Mouse (Mus musculus): ENCODE data around the gene B3galt4. TPM values are rescaled to one million over a fixed set of nuclear protein-coding genes. Genes with fewer than 3 reads are reported as not detected.

Gene B3galt4
- polyA plus RNA-seq, 1 experiment from 2014 or later, result 16.1 TPM

DNA sequence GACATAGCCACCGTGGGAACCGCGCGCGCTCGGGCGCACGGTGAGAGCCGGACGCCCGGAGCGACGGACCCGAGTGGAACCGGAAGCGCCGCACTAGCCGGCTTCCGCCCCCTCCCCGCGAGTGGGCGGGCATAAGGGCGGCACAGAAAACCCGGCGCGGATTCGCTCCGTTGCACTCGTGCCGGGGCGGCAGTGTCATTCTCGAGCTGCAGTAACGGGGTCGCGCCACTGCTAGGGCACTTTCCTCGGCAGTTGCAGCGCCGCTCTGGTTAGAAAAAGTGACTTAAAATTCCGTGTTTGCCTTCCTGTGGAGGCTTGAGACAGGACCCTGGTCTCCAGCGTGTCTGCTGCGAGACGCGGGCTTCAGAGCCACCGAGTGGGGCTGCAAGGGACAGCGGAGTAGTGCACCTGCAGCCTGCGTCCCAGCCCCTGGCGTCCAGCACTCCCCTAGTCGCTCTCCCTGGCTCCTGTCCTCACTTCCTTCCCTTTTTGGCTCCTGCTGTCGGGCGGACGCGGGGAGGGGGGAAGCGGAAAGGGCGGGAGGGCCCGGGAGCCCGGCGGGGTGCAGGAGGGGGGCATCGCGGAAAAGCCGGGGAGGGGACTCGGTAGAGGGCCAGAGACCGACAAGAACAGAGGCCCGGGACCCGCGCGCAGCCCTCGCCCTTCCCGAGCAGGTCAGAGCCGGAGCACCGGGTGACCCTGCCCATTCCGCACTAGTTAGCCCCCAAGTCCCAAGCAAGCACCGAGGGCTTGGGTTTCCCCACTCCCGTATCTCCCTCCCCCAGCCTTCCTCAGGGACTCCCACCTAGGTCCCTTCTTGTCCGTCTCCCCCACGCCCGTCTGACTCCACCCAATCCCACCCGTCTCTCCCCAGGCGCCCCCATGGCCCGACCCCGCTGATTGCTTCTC, 21.7 kb downstream of the B3galt4 start, which contains the start of gene Rgl2:
Gene Rgl2, plus strand, starts transcription at position 173 of the 909 bp plus-strand sequence.
- Histone ChIP-seq H3K27me3 (replicated peaks; ENCODE audit: control insufficient read depth, insufficient read depth, low read length) (no peaks in the 10 kb centered on the region), H3K4me2 (ENCODE audit: low read length) (peak within 1 kb of the TSS; percentile 92), H3K9me3 (ENCODE audit: control insufficient read depth, low read length) (no peaks in the 10 kb centered on the region), H3K9ac (ENCODE audit: low read depth, low read length) (peak within 1 kb of the TSS; percentile 86), H3K27ac (ENCODE audit: low read depth, low read length) (peak within 1 kb of the TSS; percentile 90), H3K36me3 (ENCODE audit: control insufficient read depth, insufficient read depth, low read length) (peaks cover 6% of the 10 kb centered on the region), H3K4me1 (ENCODE audit: control insufficient read depth, insufficient read depth, low read depth, low read length) (peaks cover 12% of the 10 kb centered on the region), H3K4me3 (ENCODE audit: low read length) (peak within 1 kb of the TSS; percentile 73)
- ATAC-seq, result peak; percentile 88
- WGBS, result under 1% methylated on average over 78 of the region's 80 CpGs

- Histone ChIP-seq H3K4me2 (ENCODE audit: low read length) (peak overlapping the region; percentile 92), H3K4me3 (ENCODE audit: low read length) (peak overlapping the region; percentile 73), H3K4me1 (ENCODE audit: control insufficient read depth, insufficient read depth, low read depth, low read length) (peaks cover 12% of the 10 kb centered on the region), H3K9ac (ENCODE audit: low read depth, low read length) (peak overlapping the region; percentile 74), H3K9me3 (ENCODE audit: control insufficient read depth, low read length) (no peaks in the 10 kb centered on the region), H3K36me3 (ENCODE audit: control insufficient read depth, insufficient read depth, low read length) (peaks cover 6% of the 10 kb centered on the region), H3K27ac (ENCODE audit: low read depth, low read length) (no peak overlapping the region; the same call in 1 of the 2 replicates), H3K27me3 (replicated peaks; ENCODE audit: control insufficient read depth, insufficient read depth, low read length) (no peaks in the 10 kb centered on the region)
- 64% methylated on average over 21 of the region's 21 CpGs for WGBS
- no peak for ATAC-seq
These were observed 22.9 kb downstream of the B3galt4 start for GRCm38 (mm10) chr17:33928251-33928947.

- Histone ChIP-seq H3K4me2 (ENCODE audit: low read length) (no peak overlapping the region), H3K27me3 (replicated peaks; ENCODE audit: control insufficient read depth, insufficient read depth, low read length) (no peaks in the 10 kb centered on the region), H3K4me1 (ENCODE audit: control insufficient read depth, insufficient read depth, low read depth, low read length) (peaks cover 10% of the 10 kb centered on the region), H3K4me3 (ENCODE audit: low read length) (no peak overlapping the region), H3K27ac (ENCODE audit: low read depth, low read length) (no peak overlapping the region), H3K9me3 (ENCODE audit: control insufficient read depth, low read length) (no peaks in the 10 kb centered on the region), H3K9ac (ENCODE audit: low read depth, low read length) (no peak overlapping the region), H3K36me3 (ENCODE audit: control insufficient read depth, insufficient read depth, low read length) (no peaks in the 10 kb centered on the region)
- 74% methylated on average over 17 of the region's 17 CpGs for WGBS
- ATAC-seq, result no peak
These were observed 24.9 kb downstream of the B3galt4 start for GRCm38 (mm10) chr17:33926207-33926932.

- no peaks in the 10 kb centered on the region for H3K36me3 ChIP-seq (ENCODE audit: control insufficient read depth, insufficient read depth, low read length)
- WGBS, result 85% methylated on average over 21 of the region's 21 CpGs
- H3K27me3 ChIP-seq (replicated peaks; ENCODE audit: control insufficient read depth, insufficient read depth, low read length), result no peaks in the 10 kb centered on the region
- no peak overlapping the region for H3K27ac ChIP-seq (ENCODE audit: low read depth, low read length)
- no peaks in the 10 kb centered on the region for H3K9me3 ChIP-seq (ENCODE audit: control insufficient read depth, low read length)
- H3K4me1 ChIP-seq (ENCODE audit: control insufficient read depth, insufficient read depth, low read depth, low read length), result peaks cover 6% of the 10 kb centered on the region
- ATAC-seq, result no peak
- H3K9ac ChIP-seq (ENCODE audit: low read depth, low read length), result no peak overlapping the region
- no peak overlapping the region for H3K4me3 ChIP-seq (ENCODE audit: low read length)
- no peak overlapping the region for H3K4me2 ChIP-seq (ENCODE audit: low read length)
These were observed 25.7 kb downstream of the B3galt4 start for GRCm38 (mm10) chr17:33925406-33926116.

GRCm38 (mm10) chr17:33924577-33925283, 26.6 kb downstream of the B3galt4 start:
- Histone ChIP-seq H3K9ac (ENCODE audit: low read depth, low read length) (no peak overlapping the region), H3K9me3 (ENCODE audit: control insufficient read depth, low read length) (no peaks in the 10 kb centered on the region), H3K4me2 (ENCODE audit: low read length) (no peak overlapping the region), H3K27me3 (replicated peaks; ENCODE audit: control insufficient read depth, insufficient read depth, low read length) (no peaks in the 10 kb centered on the region), H3K27ac (ENCODE audit: low read depth, low read length) (no peak overlapping the region), H3K36me3 (ENCODE audit: control insufficient read depth, insufficient read depth, low read length) (no peaks in the 10 kb centered on the region), H3K4me3 (ENCODE audit: low read length) (no peak overlapping the region), H3K4me1 (ENCODE audit: control insufficient read depth, insufficient read depth, low read depth, low read length) (peaks cover 13% of the 10 kb centered on the region)
- WGBS, result 89% methylated on average over 10 of the region's 10 CpGs
- no peak for ATAC-seq

DNA sequence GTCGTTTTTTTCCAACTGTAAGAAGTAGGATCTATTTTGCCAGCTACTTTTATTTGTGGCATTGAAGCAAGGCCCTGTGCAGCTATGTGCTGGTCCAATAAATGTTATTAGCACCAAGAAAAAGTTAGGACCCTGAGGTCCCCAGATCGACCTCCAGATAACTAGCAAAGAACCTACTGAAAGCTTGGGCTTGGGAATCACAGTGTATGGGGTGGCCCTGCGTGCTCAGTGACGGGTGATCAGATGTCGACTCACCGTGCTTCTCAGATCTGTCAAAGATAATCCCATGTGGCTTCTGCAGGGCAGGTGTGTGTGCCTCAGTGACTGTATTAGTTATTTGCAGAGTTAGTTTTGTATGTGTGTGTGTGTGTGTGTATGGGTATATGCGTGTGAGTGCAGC, 29.9 kb downstream of the B3galt4 start:
- Histone ChIP-seq H3K4me3 (ENCODE audit: low read length) (no peak overlapping the region), H3K36me3 (ENCODE audit: control insufficient read depth, insufficient read depth, low read length) (no peaks in the 10 kb centered on the region), H3K4me2 (ENCODE audit: low read length) (no peak overlapping the region), H3K9ac (ENCODE audit: low read depth, low read length) (no peak overlapping the region), H3K9me3 (ENCODE audit: control insufficient read depth, low read length) (no peaks in the 10 kb centered on the region), H3K27me3 (replicated peaks; ENCODE audit: control insufficient read depth, insufficient read depth, low read length) (0 out of 2 replicates have a peak, but pooled peaks cover 3% of the 10 kb centered on the region), H3K4me1 (ENCODE audit: control insufficient read depth, insufficient read depth, low read depth, low read length) (peaks cover 24% of the 10 kb centered on the region), H3K27ac (ENCODE audit: low read depth, low read length) (no peak overlapping the region)
- ATAC-seq, result no peak
- 88% methylated on average over 7 of the region's 7 CpGs for WGBS

DNA sequence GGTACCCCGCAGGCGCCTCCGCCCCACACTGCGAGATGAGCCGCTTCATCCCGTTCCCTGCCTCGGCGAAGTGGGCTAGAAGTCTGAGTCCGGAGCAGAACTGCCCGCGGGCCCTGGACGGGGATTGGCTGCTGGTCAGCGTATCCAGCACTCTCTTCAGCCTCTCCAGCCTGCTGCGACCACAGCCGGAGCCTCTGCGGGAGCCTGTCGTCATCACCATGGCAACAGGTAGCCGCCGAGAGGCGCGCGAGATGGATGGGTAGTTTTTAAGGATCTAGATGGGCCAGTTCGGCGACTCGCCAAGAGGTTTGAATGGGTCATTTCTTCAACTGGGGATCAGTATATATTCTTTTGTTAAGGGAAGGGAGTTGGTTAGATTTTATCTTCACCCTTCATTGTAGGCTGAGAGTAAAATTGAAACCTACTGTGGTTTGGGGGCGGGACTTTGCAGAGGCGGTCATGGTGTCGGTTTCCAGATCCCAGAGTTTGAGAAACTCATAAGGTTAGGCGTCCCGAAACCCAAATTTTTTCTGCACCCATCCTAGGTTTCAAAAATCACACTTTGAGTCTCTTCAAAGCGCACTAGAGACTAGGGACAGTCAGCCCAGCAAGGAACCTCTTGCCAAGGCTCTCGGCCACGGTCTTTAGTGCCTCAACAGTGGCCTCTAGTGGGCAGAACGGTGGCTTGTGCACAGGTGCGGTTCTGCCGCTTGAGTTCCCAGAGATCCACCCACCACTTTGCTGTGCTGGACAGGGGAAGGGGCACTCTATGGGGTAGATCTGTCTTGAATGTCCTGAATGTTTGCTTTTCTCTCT, 30.8 kb downstream of the B3galt4 start:
- Histone ChIP-seq H3K36me3 (ENCODE audit: control insufficient read depth, insufficient read depth, low read length) (no peaks in the 10 kb centered on the region), H3K9me3 (ENCODE audit: control insufficient read depth, low read length) (no peaks in the 10 kb centered on the region), H3K4me3 (ENCODE audit: low read length) (peak overlapping the region; percentile 49), H3K27me3 (replicated peaks; ENCODE audit: control insufficient read depth, insufficient read depth, low read length) (0 out of 2 replicates have a peak, but pooled peaks cover 3% of the 10 kb centered on the region), H3K27ac (ENCODE audit: low read depth, low read length) (peak overlapping the region; percentile 60), H3K4me2 (ENCODE audit: low read length) (peak overlapping the region; percentile 78), H3K4me1 (ENCODE audit: control insufficient read depth, insufficient read depth, low read depth, low read length) (peaks cover 24% of the 10 kb centered on the region), H3K9ac (ENCODE audit: low read depth, low read length) (peak overlapping the region; percentile 63)
- ATAC-seq, result no peak
- WGBS, result under 1% methylated on average over 36 of the region's 36 CpGs
